Mouse (Mus musculus): Measurements from ENCODE around the gene Nsg2.

DNA sequence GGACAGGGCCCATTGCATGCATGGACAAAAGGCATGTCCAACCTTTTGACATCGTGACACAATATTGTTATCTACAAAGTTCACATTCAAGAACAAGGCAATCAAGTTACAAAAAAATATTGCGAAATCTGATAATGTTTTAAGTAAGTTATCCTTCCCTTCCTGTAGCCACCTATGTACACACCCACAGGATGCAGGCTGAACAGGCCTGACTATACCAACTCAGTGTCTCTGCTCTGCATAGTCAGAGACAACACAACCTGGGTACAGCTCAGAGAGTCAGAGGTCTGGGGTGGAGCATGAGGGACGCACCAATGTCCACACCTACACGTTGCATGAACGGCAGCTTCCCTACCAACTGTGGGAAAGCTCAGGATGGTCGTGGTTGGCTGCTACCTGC is 96.1 kb downstream of the Nsg2 start:
- TF ChIP-seq CTCF (IDR thresholded peaks at IDR 0.05; ENCODE audit: borderline replicate concordance, control insufficient read depth, extremely low read depth, insufficient read depth, low read length, poor library complexity): no peak
- TF ChIP-seq POLR2A (IDR thresholded peaks at IDR 0.05; ENCODE audit: control insufficient read depth, extremely low read depth, insufficient read depth, low read length, poor library complexity): no peak
